8 mouse cellular contexts compared by ENCODE assay signal in the genomic region with DNA sequence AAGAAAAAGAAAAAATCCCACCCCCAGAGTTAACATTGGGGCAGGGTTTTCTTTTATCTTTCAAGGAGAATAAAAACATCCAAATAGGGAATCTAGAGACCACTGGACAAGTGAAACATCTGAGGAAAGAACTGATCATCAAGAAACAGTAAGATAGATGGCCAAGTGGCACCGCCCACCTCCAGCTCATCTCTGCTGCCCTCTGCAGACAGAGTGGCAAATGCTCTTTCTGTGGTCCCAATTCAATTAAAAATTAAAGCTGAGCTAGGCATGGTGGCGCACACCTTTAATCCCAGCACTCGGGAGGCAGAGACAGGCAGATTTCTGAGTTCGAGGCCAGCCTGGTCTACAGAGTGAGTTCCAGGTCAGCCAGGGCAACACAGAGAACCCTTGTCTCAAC. TPM values are rescaled to one million over a fixed set of nuclear protein-coding genes. Genes with fewer than 3 reads are reported as not detected.
DNase-seq lines count a peak whose midpoint lies in the region; ATAC-seq and TF ChIP-seq lines count a peak whose summit lies in the region.

No protein-coding gene starts in this region.

- 93% methylated on average over 4 of the region's 4 CpGs for WGBS in forebrain, postnatal 0 days
- WGBS in forebrain, embryonic 11.5 days: 93% methylated on average over 4 of the region's 4 CpGs

- 0 out of 2 replicates have a peak, but pooled peaks cover 5% of the 10 kb centered on the region for H3K9me3 ChIP-seq in forebrain, postnatal 0 days (ENCODE audit: low read length)
- H3K9me3 ChIP-seq in forebrain, embryonic 11.5 days (ENCODE audit: control insufficient read depth, low read length): no peaks in the 10 kb centered on the region

- no peak overlapping the region for H3K4me3 ChIP-seq in forebrain, postnatal 0 days (ENCODE audit: low read depth, low read length)
- H3K4me3 ChIP-seq in forebrain, embryonic 11.5 days (ENCODE audit: low read depth, low read length): no peak overlapping the region

- no peaks in the 10 kb centered on the region for H3K4me1 ChIP-seq in forebrain, postnatal 0 days (ENCODE audit: insufficient read depth)
- no peaks in the 10 kb centered on the region for H3K4me1 ChIP-seq in forebrain, embryonic 11.5 days (replicated peaks; ENCODE audit: control insufficient read depth, insufficient read depth, low read length)

- H3K9ac ChIP-seq in forebrain, postnatal 0 days: no peak overlapping the region
- no peak overlapping the region for H3K9ac ChIP-seq in forebrain, embryonic 11.5 days (ENCODE audit: low read length)

- no peaks in the 10 kb centered on the region for H3K27me3 ChIP-seq in forebrain, postnatal 0 days (ENCODE audit: insufficient read depth, low read length)
- no peaks in the 10 kb centered on the region for H3K27me3 ChIP-seq in forebrain, embryonic 11.5 days (ENCODE audit: control insufficient read depth, insufficient read depth, low read length)

- no peak for ATAC-seq in forebrain, postnatal 0 days
- no peak for ATAC-seq in forebrain, embryonic 11.5 days (replicated peaks; ENCODE audit: low FRiP score)
- ATAC-seq in megakaryocyte, adult 5-6 weeks (ENCODE audit: poor library complexity, severe bottlenecking): peak; percentile 71

- H3K4me2 ChIP-seq in forebrain, postnatal 0 days (ENCODE audit: low read depth): no peak overlapping the region
- no peak overlapping the region for H3K4me2 ChIP-seq in forebrain, embryonic 11.5 days (ENCODE audit: low read depth, low read length, severe bottlenecking)

- peaks cover 14% of the 10 kb centered on the region for H3K36me3 ChIP-seq in forebrain, postnatal 0 days (ENCODE audit: insufficient read depth)
- H3K36me3 ChIP-seq in forebrain, embryonic 11.5 days (ENCODE audit: control insufficient read depth, insufficient read depth, low read length): peaks cover 4% of the 10 kb centered on the region; the same call in 1 of the 2 replicates

- H3K27ac ChIP-seq in forebrain, postnatal 0 days (ENCODE audit: low read depth, low read length): no peak overlapping the region
- no peak overlapping the region for H3K27ac ChIP-seq in forebrain, embryonic 11.5 days (ENCODE audit: low read depth, low read length)

- no peak for DNase-seq in forebrain, postnatal 0 days
- no peak for DNase-seq in forebrain, embryonic 11.5 days (ENCODE audit: low spot score)
- DNase-seq in CD4-positive helper T cell, adult 2 months (ENCODE audit: low read depth, low spot score): peak; percentile 55
- peak; percentile 19 for DNase-seq in c-Kit-positive CD71-negative TER-119-negative erythroid progenitor cells, embryonic 14.5 days (ENCODE audit: low read depth)
- DNase-seq in Muller cell, postnatal 12 days (ENCODE audit: inconsistent ontology term): no peak
- no peak for DNase-seq in right cerebral cortex, adult 18-20 months
- DNase-seq in cerebellum, adult 9-10 months: no peak

- 0 out of 2 replicates have a peak, but pooled peaks have one; percentile 16 for TF ChIP-seq CTCF in forebrain, postnatal 0 days (IDR thresholded peaks at IDR 0.05; ENCODE audit: low read depth)

RNA-seq across cellular contexts. Expression of a gene that starts 16.6 kb away (rescaled TPM):
- total RNA-seq in forebrain, postnatal 0 days (2014; rRNA removed): 21.2 and 21.7 TPM in 2 replicates
- polyA plus RNA-seq in forebrain, postnatal 0 days (2015; fragmentation: Nextera tagmentation; extraction: Ambion mirVana): 7.4 and 9.1 TPM in 2 replicates
- polyA plus RNA-seq in forebrain, embryonic 11.5 days (2014; fragmentation: Nextera tagmentation; extraction: Ambion mirVana): 18.6 and 20.3 TPM in 2 replicates
- total RNA-seq in megakaryocyte, adult 5-6 weeks (2015): 5.3 and 5.5 TPM in 2 replicates
- total RNA-seq in megakaryocyte, adult 5-6 weeks (2017): 4.1 and 5.3 TPM in 2 replicates

RNA-seq across cellular contexts. Expression of a gene that starts 45.0 kb away (rescaled TPM):
- 184 and 216 TPM in 2 replicates for total RNA-seq in forebrain, postnatal 0 days (2014; rRNA removed)
- 235 and 263 TPM in 2 replicates for polyA plus RNA-seq in forebrain, postnatal 0 days (2015; fragmentation: Nextera tagmentation; extraction: Ambion mirVana)
- 250 and 259 TPM in 2 replicates for polyA plus RNA-seq in forebrain, embryonic 11.5 days (2014; fragmentation: Nextera tagmentation; extraction: Ambion mirVana)
- 70.1 and 71.1 TPM in 2 replicates for total RNA-seq in megakaryocyte, adult 5-6 weeks (2015)
- total RNA-seq in megakaryocyte, adult 5-6 weeks (2017): 43.9 and 48.8 TPM in 2 replicates

RNA-seq across cellular contexts. Expression of a gene that starts 51.6 kb away (rescaled TPM):
- 51.5 and 57.0 TPM in 2 replicates for total RNA-seq in forebrain, postnatal 0 days (2014; rRNA removed)
- 102 and 108 TPM in 2 replicates for polyA plus RNA-seq in forebrain, postnatal 0 days (2015; fragmentation: Nextera tagmentation; extraction: Ambion mirVana)
- 146 and 152 TPM in 2 replicates for polyA plus RNA-seq in forebrain, embryonic 11.5 days (2014; fragmentation: Nextera tagmentation; extraction: Ambion mirVana)
- total RNA-seq in megakaryocyte, adult 5-6 weeks (2015): 15.2 and 16.2 TPM in 2 replicates
- total RNA-seq in megakaryocyte, adult 5-6 weeks (2017): 19.6 and 20.6 TPM in 2 replicates

RNA-seq across cellular contexts. Expression of a gene that starts 54.6 kb away (rescaled TPM):
- total RNA-seq in forebrain, postnatal 0 days (2014; rRNA removed): 123 and 163 TPM in 2 replicates
- 58.3 and 69.5 TPM in 2 replicates for polyA plus RNA-seq in forebrain, postnatal 0 days (2015; fragmentation: Nextera tagmentation; extraction: Ambion mirVana)
- polyA plus RNA-seq in forebrain, embryonic 11.5 days (2014; fragmentation: Nextera tagmentation; extraction: Ambion mirVana): 26.4 and 30.3 TPM in 2 replicates
- 20.4 and 22.4 TPM in 2 replicates for total RNA-seq in megakaryocyte, adult 5-6 weeks (2015)
- 22.9 and 23.3 TPM in 2 replicates for total RNA-seq in megakaryocyte, adult 5-6 weeks (2017)

Comparison
In these comparisons a context has a peak if more than half of its experiments do, and no peak if none do; other contexts are left out.
1. DNase-seq: peak in CD4-positive helper T cell, adult 2 months (single experiment) and c-Kit-positive CD71-negative TER-119-negative erythroid progenitor cells, embryonic 14.5 days (single experiment); none in forebrain, postnatal 0 days (single experiment), forebrain, embryonic 11.5 days (single experiment), Muller cell, postnatal 12 days (single experiment), right cerebral cortex, adult 18-20 months (single experiment) and cerebellum, adult 9-10 months (single experiment).